Mouse (Mus musculus) heart, postnatal 0 days (tissue): ENCODE measurements around the gene H2-Ob. TPM values are rescaled to one million over a fixed set of nuclear protein-coding genes. Genes with fewer than 3 reads are reported as not detected.

Experiments
- ATAC-seq: fragments of 200-750 bp; cut with Nextera tagmentation; 2 replicates; pipeline ENCODE4 v1.8.0; 2017; ENCODE audit warnings: low read depth, moderate number of reproducible peaks, moderate library complexity; ENCODE audit not compliant: insufficient read depth
- DNase-seq: peaks from one replicate; pipeline ENCODE4 v3.0.0-alpha.2; 2016; ENCODE audit warnings: low spot score
- H3K27ac ChIP-seq: fragments of 300-500 bp; sonication (generic); 2 replicates; pipeline ENCODE4 v1.5.1; 2014; ENCODE audit warnings: low read depth, mild to moderate bottlenecking
- H3K27me3 ChIP-seq: fragments of 300-500 bp; sonication (generic); 2 replicates; pipeline ENCODE4 v1.6.1; 2014; ENCODE audit warnings: low read length, mixed read lengths; ENCODE audit not compliant: control insufficient read depth, insufficient read depth
- H3K36me3 ChIP-seq: fragments of 300-500 bp; sonication (generic); replicated peaks from 2 replicates; pipeline ENCODE4 v1.6.1; 2014; ENCODE audit warnings: low read length, mixed read lengths; ENCODE audit not compliant: control insufficient read depth, insufficient read depth
- H3K4me1 ChIP-seq: fragments of 300-500 bp; sonication (generic); 2 replicates; pipeline ENCODE4 v1.6.1; 2014; ENCODE audit warnings: antibody characterized with exemption; ENCODE audit not compliant: control insufficient read depth, insufficient read depth
- H3K4me2 ChIP-seq: fragments of 300-500 bp; sonication (generic); 2 replicates; pipeline ENCODE4 v1.6.1; 2014; ENCODE audit warnings: low read depth, mild to moderate bottlenecking, low read length, moderate library complexity
- H3K4me3 ChIP-seq: fragments of 300-500 bp; sonication (generic); 2 replicates; pipeline ENCODE4 v1.5.1; 2014; ENCODE audit warnings: low read depth, low read length
- H3K9ac ChIP-seq: fragments of 300-500 bp; sonication (generic); replicated peaks from 2 replicates; pipeline ENCODE4 v1.6.1; 2014; ENCODE audit warnings: low read depth, low read length, mixed read lengths
- H3K9me3 ChIP-seq: fragments of 300-500 bp; sonication (generic); replicated peaks from 2 replicates; pipeline ENCODE4 v1.6.1; 2016; ENCODE audit warnings: low read length; ENCODE audit not compliant: control insufficient read depth
- CTCF ChIP-seq: IDR thresholded peaks from 2 replicates; pipeline ENCODE4 v1.5.1; 2016; ENCODE audit warnings: antibody characterized with exemption, control low read depth, low read depth
- EP300 ChIP-seq: IDR thresholded peaks from 2 replicates; pipeline ENCODE4 v1.6.1; 2016; ENCODE audit warnings: antibody characterized with exemption, low read depth
- WGBS: fragments of 180-500 bp; shearing (Covaris S2); extraction: QIAGEN DNeasy Blood & Tissue Kit; methylation state at CpG from one replicate; pipeline ENCODE4 v1.1.7; 2014; 5-methylcytosine and 5-hydroxymethylcytosine counted together
- polyA plus RNA-seq: library from polyadenylated mRNA; unstranded; fragments of >200 nt; fragmentation: Nextera tagmentation; extraction: Ambion mirVana; gene quantifications from 2 replicates; pipeline ENCODE4 v1.2.1, GENCODE M21; 2015
- total RNA-seq: library from RNA; depleted of rRNA; stranded (reverse); fragments of >200 nt; gene quantifications from 2 replicates; pipeline ENCODE4 v1.2.3, GENCODE M21; 2014; ENCODE audit warnings: low replicate concordance

H2-Ob gene
- total and polyA plus RNA-seq, 2 experiments from 2014 or later: 0.08 TPM; not detected in 1

DNA sequence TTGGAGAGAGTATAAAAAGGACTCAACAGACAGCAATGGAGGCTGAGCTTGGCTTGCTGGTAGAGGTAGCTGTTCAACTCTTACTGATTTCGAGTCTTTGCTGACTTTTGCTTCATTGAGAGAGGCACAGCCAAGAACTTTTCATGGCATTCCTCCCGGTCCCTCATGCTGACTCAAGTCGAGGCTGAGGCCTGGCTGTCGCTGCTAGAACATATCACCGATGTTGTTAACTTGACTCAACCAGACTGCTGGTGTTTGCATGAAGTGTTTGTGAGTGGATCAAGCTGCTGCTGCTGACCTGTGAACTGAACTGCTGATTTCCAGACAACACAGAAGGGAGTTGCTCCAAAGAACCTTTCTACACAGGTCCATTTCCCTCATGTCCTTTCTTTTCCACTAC lies 2.0 kb upstream of the H2-Ob start:
- 62% methylated on average over 5 of the region's 5 CpGs for WGBS
- H3K27ac ChIP-seq: no peak overlapping the region
- H3K9ac ChIP-seq: no peak overlapping the region
- no peaks in the 10 kb centered on the region for H3K27me3 ChIP-seq
- H3K4me1 ChIP-seq: no peaks in the 10 kb centered on the region
- H3K4me2 ChIP-seq: no peak overlapping the region
- no peak for DNase-seq
- no peaks in the 10 kb centered on the region for H3K36me3 ChIP-seq
- no peak overlapping the region for H3K4me3 ChIP-seq
- no peak for ATAC-seq
- H3K9me3 ChIP-seq: 0 out of 2 replicates have a peak, but pooled peaks cover under 1% of the 10 kb centered on the region
- no peak for TF ChIP-seq EP300
- no peak for TF ChIP-seq CTCF

GRCm38 (mm10) chr17:34237741-34238140 lies 962 bp upstream of the H2-Ob start:
- DNase-seq (no peak), ATAC-seq (no peak)
- Histone ChIP-seq H3K36me3 (no peaks in the 10 kb centered on the region), H3K27me3 (no peaks in the 10 kb centered on the region), H3K9me3 (peaks cover 6% of the 10 kb centered on the region; the same call in 1 of the 2 replicates), H3K4me1 (no peaks in the 10 kb centered on the region), H3K9ac (no peak overlapping the region), H3K4me3 (no peak overlapping the region), H3K4me2 (no peak overlapping the region), H3K27ac (no peak overlapping the region)
- TF ChIP-seq CTCF: no peak
- no peak for TF ChIP-seq EP300
- 78% methylated on average over 3 of the region's 3 CpGs for WGBS

GRCm38 (mm10) chr17:34239601-34240041 lies 918 bp downstream of the H2-Ob start:
- peaks cover 6% of the 10 kb centered on the region; the same call in 1 of the 2 replicates for H3K9me3 ChIP-seq
- DNase-seq (no peak), ATAC-seq (no peak)
- no peak for TF ChIP-seq CTCF
- TF ChIP-seq EP300: no peak
- peak overlapping the region; percentile 1; the same call in 1 of the 2 replicates for H3K4me2 ChIP-seq
- H3K27ac ChIP-seq: peak overlapping the region; percentile 71
- 50% methylated on average over 10 of the region's 10 CpGs for WGBS
- no peaks in the 10 kb centered on the region for H3K36me3 ChIP-seq
- no peak overlapping the region for H3K4me3 ChIP-seq
- no peaks in the 10 kb centered on the region for H3K27me3 ChIP-seq
- no peaks in the 10 kb centered on the region for H3K4me1 ChIP-seq
- no peak overlapping the region for H3K9ac ChIP-seq

DNA sequence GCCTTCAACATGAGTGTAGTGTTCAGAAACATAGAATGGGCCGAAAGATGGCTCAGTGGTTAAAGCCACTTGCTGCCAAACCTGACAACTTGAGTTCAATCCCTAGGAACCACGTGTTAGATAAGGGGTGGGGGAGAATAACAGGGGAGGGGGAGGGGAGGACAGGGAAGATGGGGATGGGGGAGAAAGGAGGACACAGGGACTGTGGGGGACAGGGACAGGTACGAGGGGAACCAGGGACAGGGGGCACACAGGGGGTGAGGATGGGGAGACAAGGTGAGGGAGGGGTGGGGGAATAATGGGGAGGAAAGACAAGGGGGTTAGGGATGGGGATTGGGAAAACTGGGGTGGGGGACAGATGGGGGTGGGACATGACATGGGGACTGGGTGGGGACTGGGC lies 1.7 kb downstream of the H2-Ob start:
- no peak overlapping the region for H3K9ac ChIP-seq
- H3K4me1 ChIP-seq: no peaks in the 10 kb centered on the region
- 0 out of 2 replicates have a peak overlapping the region, but pooled peaks have one; percentile 71 for H3K27ac ChIP-seq
- H3K36me3 ChIP-seq: no peaks in the 10 kb centered on the region
- no peaks in the 10 kb centered on the region for H3K27me3 ChIP-seq
- TF ChIP-seq CTCF (no peak), EP300 (no peak)
- peaks cover 6% of the 10 kb centered on the region; the same call in 1 of the 2 replicates for H3K9me3 ChIP-seq
- no peak overlapping the region for H3K4me3 ChIP-seq
- no peak overlapping the region for H3K4me2 ChIP-seq
- 39% methylated on average over 3 of the region's 3 CpGs for WGBS
- ATAC-seq (no peak), DNase-seq (no peak)

- no peak for TF ChIP-seq EP300
- no peak for TF ChIP-seq CTCF
- Histone ChIP-seq H3K27ac (no peak overlapping the region), H3K27me3 (no peaks in the 10 kb centered on the region), H3K4me3 (no peak overlapping the region), H3K4me2 (no peak overlapping the region), H3K36me3 (no peaks in the 10 kb centered on the region), H3K4me1 (no peaks in the 10 kb centered on the region), H3K9me3 (peaks cover 6% of the 10 kb centered on the region; the same call in 1 of the 2 replicates), H3K9ac (no peak overlapping the region)
- 74% methylated on average over 6 of the region's 6 CpGs for WGBS
- ATAC-seq: no peak
- no peak for DNase-seq
Measured at GRCm38 (mm10) chr17:34240916-34241315, 2.2 kb downstream of the H2-Ob start.

GRCm38 (mm10) chr17:34244656-34245055 lies 6.0 kb downstream of the H2-Ob start:
- WGBS: 65% methylated on average over 4 of the region's 4 CpGs
- ATAC-seq (no peak), DNase-seq (no peak)
- Histone ChIP-seq H3K27me3 (no peaks in the 10 kb centered on the region), H3K9ac (no peak overlapping the region), H3K4me2 (no peak overlapping the region), H3K36me3 (no peaks in the 10 kb centered on the region), H3K4me3 (no peak overlapping the region), H3K4me1 (no peaks in the 10 kb centered on the region), H3K9me3 (peaks cover 6% of the 10 kb centered on the region; the same call in 1 of the 2 replicates), H3K27ac (no peak overlapping the region)
- TF ChIP-seq EP300 (no peak), CTCF (no peak)
